19 mouse cellular contexts compared by ENCODE assay signal in the genomic region with DNA sequence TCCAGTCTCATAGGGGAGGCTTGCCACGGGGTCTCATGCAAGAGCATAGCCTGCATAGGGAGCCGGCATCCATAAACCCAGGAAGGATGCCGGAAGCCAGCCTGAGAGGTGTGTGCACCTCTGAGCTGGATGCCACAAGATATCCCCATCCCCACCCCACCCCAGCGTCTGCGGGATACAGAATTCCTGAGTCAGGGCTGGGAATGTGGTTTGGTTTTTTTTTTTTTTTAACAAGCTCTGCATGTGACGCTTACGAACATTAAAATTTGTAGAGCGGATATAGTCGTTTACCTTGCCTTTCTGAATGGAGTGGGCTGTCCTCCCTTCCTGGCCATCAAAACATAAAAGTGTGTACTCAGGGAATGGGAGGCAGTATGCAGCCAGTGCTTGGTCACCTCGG.
"Had no signal": no experiment of that assay in that cellular context is flagged by ENCODE, and none has a peak within 500 bp of the region (broad histone marks: within the 10 kb centered on the region; RNA-seq: fewer than 3 reads in every experiment).

No protein-coding gene starts in this region.

- H3K9ac ChIP-seq: limb, embryonic 12.5 days; limb, embryonic 15.5 days; lung, embryonic 14.5 days; midbrain, embryonic 12.5 days; midbrain, embryonic 15.5 days; neural tube, embryonic 12.5 days; neural tube, embryonic 15.5 days had no signal

- H3K36me3 ChIP-seq: limb, embryonic 12.5 days; limb, embryonic 15.5 days; midbrain, embryonic 12.5 days; midbrain, embryonic 15.5 days; neural tube, embryonic 12.5 days; neural tube, embryonic 15.5 days had no signal

- ATAC-seq: inflammation-experienced regulatory T-cells, adult 6 months; intestine, embryonic 16.5 days; lung, postnatal 0 days; midbrain, embryonic 15.5 days had no signal

- H3K4me2 ChIP-seq: limb, embryonic 12.5 days; limb, embryonic 15.5 days; lung, embryonic 14.5 days; midbrain, embryonic 12.5 days; midbrain, embryonic 15.5 days; neural tube, embryonic 12.5 days; neural tube, embryonic 15.5 days had no signal

- H3K27ac ChIP-seq: layer of hippocampus, adult 2 months; limb, embryonic 12.5 days; limb, embryonic 15.5 days; macrophage; midbrain, embryonic 12.5 days; midbrain, embryonic 15.5 days; neural tube, embryonic 12.5 days; neural tube, embryonic 15.5 days had no signal

- H3K4me3 ChIP-seq: layer of hippocampus, adult 2 months; limb, embryonic 12.5 days; limb, embryonic 15.5 days; midbrain, embryonic 12.5 days; midbrain, embryonic 15.5 days; neural tube, embryonic 12.5 days; neural tube, embryonic 15.5 days had no signal

- DNase-seq: kidney, adult 18-20 months; kidney, postnatal 25 days; layer of hippocampus, adult 9-11 months; lung, embryonic 14.5 days; retina, postnatal 1 day; right cerebral cortex, postnatal 25 days; thymus, adult 18-20 months; thymus, postnatal 36 days had no signal

- H3K4me1 ChIP-seq: midbrain, embryonic 12.5 days; midbrain, embryonic 15.5 days; neural tube, embryonic 12.5 days had no signal

- H3K27me3 ChIP-seq: limb, embryonic 12.5 days; limb, embryonic 15.5 days; midbrain, embryonic 15.5 days; neural tube, embryonic 12.5 days; neural tube, embryonic 15.5 days had no signal

- H3K9me3 ChIP-seq: limb, embryonic 12.5 days; limb, embryonic 15.5 days; midbrain, embryonic 12.5 days; midbrain, embryonic 15.5 days; neural tube, embryonic 15.5 days had no signal
